Mouse (Mus musculus): ENCODE data around the gene Ptpn13. TPM values are rescaled to one million over a fixed set of nuclear protein-coding genes. Genes with fewer than 3 reads are reported as not detected.

The Ptpn13 gene
- total RNA-seq, 2 experiments from 2014 or later, result 20.9 to 36.1 TPM

DNA sequence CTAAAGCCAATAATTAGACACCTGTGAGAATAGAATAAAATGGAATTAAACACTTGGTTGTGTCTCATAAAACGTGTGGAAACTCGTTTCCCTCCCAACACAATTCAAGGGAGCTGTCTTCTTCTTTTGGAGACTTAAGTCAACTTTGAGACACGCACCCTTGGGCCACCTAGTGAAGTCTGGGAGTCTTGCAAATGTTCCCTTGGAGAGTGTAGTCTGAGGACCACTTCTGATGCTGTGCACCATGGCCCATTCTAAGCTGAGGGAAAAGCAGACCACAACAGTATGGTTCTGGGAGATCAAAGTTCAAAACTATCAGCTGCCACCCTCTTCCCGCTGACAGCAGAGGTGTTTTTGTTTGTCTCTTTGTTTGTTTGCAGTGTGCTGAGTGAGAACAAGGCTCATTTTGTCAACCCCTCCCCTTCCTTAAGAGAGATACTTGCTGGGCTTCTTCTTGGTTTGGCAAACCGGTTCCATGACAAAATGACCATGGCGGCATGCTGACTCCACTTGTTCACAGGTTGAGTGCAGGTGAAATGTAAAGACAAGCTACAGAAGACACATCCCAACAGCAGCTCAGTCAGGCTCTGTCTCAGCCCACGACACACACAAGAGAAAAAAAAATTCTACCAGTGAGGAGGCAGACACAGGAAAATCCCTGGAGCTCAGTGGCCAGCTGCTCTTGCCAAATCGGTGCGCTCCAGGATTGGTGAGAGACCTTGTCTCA, 205.0 kb downstream of the Ptpn13 start:
- DNase-seq (ENCODE audit: low spot score in 2 of 2), result no peak

DNA sequence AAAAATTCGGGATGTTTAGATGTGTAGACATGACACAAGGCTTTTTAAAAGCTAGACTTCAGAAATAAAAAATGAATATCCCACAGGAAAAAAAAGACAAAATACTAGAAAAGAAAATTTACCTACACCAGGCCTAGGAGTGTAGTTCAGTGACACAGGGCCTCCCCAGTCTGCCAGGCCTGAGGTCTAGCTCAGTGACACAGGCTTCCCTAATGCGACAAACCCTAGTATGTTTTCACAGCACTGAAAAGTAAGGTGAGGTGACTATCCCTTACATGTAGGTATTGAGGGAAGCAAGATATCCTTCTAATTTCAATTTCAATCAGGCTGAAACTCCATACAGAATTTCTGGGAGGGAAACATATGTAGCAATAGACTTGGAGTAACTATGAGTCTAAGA, 212.2 kb downstream of the Ptpn13 start:
- no peak for DNase-seq (ENCODE audit: low spot score in 2 of 2)

DNA sequence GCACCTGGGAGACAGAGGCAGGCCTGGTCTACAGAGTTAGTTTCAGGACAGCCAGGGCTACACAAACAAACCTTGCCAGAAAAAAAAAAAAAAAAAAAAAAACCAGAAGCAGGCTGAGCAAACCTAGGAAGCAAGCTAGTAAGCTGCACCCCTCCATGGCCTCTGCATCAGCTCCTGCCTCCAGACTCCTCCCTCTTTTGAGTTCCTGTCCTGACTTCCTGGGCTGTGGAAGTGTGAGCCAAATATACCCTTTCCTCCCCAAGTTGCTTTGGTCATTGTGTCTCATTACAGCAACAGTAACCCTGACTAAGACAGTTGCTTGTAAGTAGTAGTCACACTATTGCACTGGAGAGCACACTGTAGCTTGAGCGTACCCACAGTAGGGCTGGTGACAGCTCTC, 219.2 kb downstream of the Ptpn13 start:
- DNase-seq (ENCODE audit: low spot score in 2 of 2), result no peak

DNA sequence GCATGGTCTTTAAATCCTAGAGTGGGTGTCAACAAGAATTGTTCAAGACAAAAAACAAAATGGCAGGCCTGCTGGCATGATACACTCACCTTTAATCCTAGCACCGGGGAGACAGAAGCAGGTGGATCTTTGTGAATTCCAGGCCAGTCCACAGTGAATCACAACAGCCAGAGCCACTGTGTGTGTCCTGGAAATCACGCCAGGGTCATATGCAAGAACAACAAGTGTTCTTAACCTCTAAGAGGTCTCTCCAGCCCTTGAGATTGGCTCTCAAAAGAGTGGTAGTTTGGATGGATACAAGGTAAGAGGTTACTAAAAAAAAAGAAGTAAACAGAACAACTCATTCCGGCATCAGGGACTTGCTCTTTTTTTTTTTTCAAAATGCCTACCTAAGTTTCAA, 222.3 kb downstream of the Ptpn13 start:
- DNase-seq (ENCODE audit: low spot score in 2 of 2), result no peak

Other genes with a start within 250 kb of the Ptpn13 start
- 1 to 10 TPM; 5.7 to 9.8 TPM for gene Mapk10, start 213.9 kb upstream of the Ptpn13 start, total RNA-seq (2021)
- gene Slc10a6, start 204.2 kb downstream of the Ptpn13 start, total RNA-seq (2021), result 1 to 10 TPM; 3.1 to 3.4 TPM
- not detected for gene 1700016H13Rik, start 230.8 kb downstream of the Ptpn13 start, total RNA-seq (2021)

Measured in adrenal gland, adult 18-20 months (tissue).